Mouse (Mus musculus) mature B cell (primary cell): Measurements from ENCODE around the gene Lsamp.

ENCODE experiments used
- in situ Hi-C: fragments of 300-500 bp; cut with MboI; formaldehyde crosslinking; loops from 2 replicates; pipeline ENCODE4 v1.14.3; 2019

Gene Lsamp

GRCm38 (mm10) chr16:42180473-42180872 is 2196.3 kb downstream of the Lsamp start:
- in situ Hi-C loops, result no loop called here

GRCm38 (mm10) chr16:42189431-42190081 is 2205.4 kb downstream of the Lsamp start:
- in situ Hi-C loops, result no loop called here

- in situ Hi-C loops, result no loop called here
Measured at GRCm38 (mm10) chr16:42190114-42191045, 2206.2 kb downstream of the Lsamp start.
